Mouse (Mus musculus) liver, embryonic 14.5 days (tissue): ENCODE results near the gene Zfp781.
"Not testable (repeated sequence)": the region's sequence is repeated elsewhere in the genome, so short reads cannot be mapped to it uniquely, and the experiment has no call there.

Source experiments
- CTCF ChIP-seq: IDR thresholded peaks from 2 replicates; pipeline ENCODE4 v1.5.1; 2016; ENCODE audit warnings: antibody characterized with exemption, low read depth, control low read depth
- EP300 ChIP-seq: IDR thresholded peaks from 2 replicates; pipeline ENCODE4 v1.6.1; 2016; ENCODE audit warnings: antibody characterized with exemption, low read depth

DNA sequence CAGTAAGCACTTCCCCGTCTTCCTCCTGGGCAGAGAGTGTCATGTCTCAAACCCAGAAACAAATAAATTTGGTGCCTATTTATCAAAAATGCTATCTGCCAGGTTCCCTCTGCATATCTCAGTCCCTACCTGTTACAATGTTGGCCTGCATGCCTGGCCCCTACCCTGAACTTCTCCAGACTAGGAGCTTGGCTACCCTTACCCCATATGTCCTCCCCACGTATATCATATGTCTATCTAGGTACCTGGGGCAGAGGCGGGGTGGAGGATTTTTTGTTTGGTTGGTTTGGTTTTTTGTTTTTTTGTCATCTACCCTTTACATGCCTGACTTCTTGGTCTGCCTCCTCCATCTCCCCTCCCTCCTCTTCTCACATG lies 451 bp upstream of the Zfp781 start:
- not testable (repeated sequence) for TF ChIP-seq EP300, CTCF
